Mouse (Mus musculus): ENCODE data around the gene Tns3. TPM values are rescaled to one million over a fixed set of nuclear protein-coding genes. Genes with fewer than 3 reads are reported as not detected.
A peak's percentile ranks its signal among the peaks of the same experiment; 100 is the strongest.

The Tns3 gene
- total RNA-seq (2014; rRNA removed) (15.3 and 19.7 TPM in 2 replicates), polyA plus RNA-seq (2012; rRNA removed) (12.8 and 14.6 TPM in 2 replicates)

GRCm38 (mm10) chr11:8664393-8664743 is at the start of gene Tns3:
Tns3 (minus strand) TSS chr11:8664535.
- no peak for DNase-seq (ENCODE audit: extremely low read depth, low read depth, low spot score)
- TF ChIP-seq POLR2A (IDR thresholded peaks at IDR 0.05; ENCODE audit: extremely low read depth, insufficient read depth, low read length) (no peak), CTCF (IDR thresholded peaks at IDR 0.05; ENCODE audit: low read depth, low read length) (peak; percentile 32)
- no peaks in the 10 kb centered on the region for H3K27me3 ChIP-seq (ENCODE audit: control insufficient read depth, insufficient read depth, low read length)
- no peaks in the 10 kb centered on the region for H3K36me3 ChIP-seq (ENCODE audit: control insufficient read depth, insufficient read depth, low read length)
- H3K4me3 ChIP-seq (ENCODE audit: insufficient read depth, low read depth, low read length) = peak within 1 kb of the TSS; percentile 96
- 1% methylated on average over 37 of the region's 37 CpGs for WGBS
- H3K4me1 ChIP-seq (ENCODE audit: control insufficient read depth, insufficient read depth, low read length) = peaks cover 7% of the 10 kb centered on the region; the same call in 1 of the 2 replicates
- H3K9ac ChIP-seq (ENCODE audit: low read depth, low read length) = peak within 1 kb of the TSS; percentile 96
- peak within 1 kb of the TSS; percentile 86 for H3K27ac ChIP-seq (replicated peaks; ENCODE audit: insufficient read depth, low read depth, low read length)
- H3K79me2 ChIP-seq (ENCODE audit: control insufficient read depth, insufficient read depth, low read length) = peaks cover 16% of the 10 kb centered on the region; the same call in 1 of the 2 replicates

GRCm38 (mm10) chr11:8706246-8707041 is 42.1 kb upstream of the Tns3 start:
- TF ChIP-seq CTCF (IDR thresholded peaks at IDR 0.05; ENCODE audit: low read depth, low read length) (no peak), POLR2A (IDR thresholded peaks at IDR 0.05; ENCODE audit: extremely low read depth, insufficient read depth, low read length) (no peak)
- no peaks in the 10 kb centered on the region for H3K36me3 ChIP-seq (ENCODE audit: control insufficient read depth, insufficient read depth, low read length)
- peak; percentile 43 for DNase-seq (ENCODE audit: extremely low read depth, low read depth, low spot score)
- 63% methylated on average over 8 of the region's 8 CpGs for WGBS
- no peak overlapping the region for H3K9ac ChIP-seq (ENCODE audit: low read depth, low read length)
- peak overlapping the region; percentile 51 for H3K27ac ChIP-seq (replicated peaks; ENCODE audit: insufficient read depth, low read depth, low read length)
- H3K4me3 ChIP-seq (ENCODE audit: insufficient read depth, low read depth, low read length) = no peak overlapping the region
- no peaks in the 10 kb centered on the region for H3K4me1 ChIP-seq (ENCODE audit: control insufficient read depth, insufficient read depth, low read length)
- no peaks in the 10 kb centered on the region for H3K79me2 ChIP-seq (ENCODE audit: control insufficient read depth, insufficient read depth, low read length)
- no peaks in the 10 kb centered on the region for H3K27me3 ChIP-seq (ENCODE audit: control insufficient read depth, insufficient read depth, low read length)

GRCm38 (mm10) chr11:8705156-8705555 is 40.8 kb upstream of the Tns3 start:
- TF ChIP-seq CTCF (IDR thresholded peaks at IDR 0.05; ENCODE audit: low read depth, low read length) = no peak
- TF ChIP-seq POLR2A (IDR thresholded peaks at IDR 0.05; ENCODE audit: extremely low read depth, insufficient read depth, low read length) = no peak
- WGBS = 93% methylated on average over 1 of the region's 1 CpGs

GRCm38 (mm10) chr11:8703876-8704275 is 39.5 kb upstream of the Tns3 start:
- Histone ChIP-seq H3K4me3 (ENCODE audit: insufficient read depth, low read depth, low read length) (no peak overlapping the region), H3K79me2 (ENCODE audit: control insufficient read depth, insufficient read depth, low read length) (no peaks in the 10 kb centered on the region), H3K36me3 (ENCODE audit: control insufficient read depth, insufficient read depth, low read length) (no peaks in the 10 kb centered on the region), H3K27me3 (ENCODE audit: control insufficient read depth, insufficient read depth, low read length) (no peaks in the 10 kb centered on the region), H3K4me1 (ENCODE audit: control insufficient read depth, insufficient read depth, low read length) (no peaks in the 10 kb centered on the region), H3K27ac (replicated peaks; ENCODE audit: insufficient read depth, low read depth, low read length) (no peak overlapping the region), H3K9ac (ENCODE audit: low read depth, low read length) (no peak overlapping the region)
- TF ChIP-seq CTCF (IDR thresholded peaks at IDR 0.05; ENCODE audit: low read depth, low read length) (no peak), POLR2A (IDR thresholded peaks at IDR 0.05; ENCODE audit: extremely low read depth, insufficient read depth, low read length) (no peak)
- no peak for DNase-seq (ENCODE audit: extremely low read depth, low read depth, low spot score)
- 91% methylated on average over 6 of the region's 6 CpGs for WGBS

More at GRCm38 (mm10) chr11:8705156-8705555, 40.8 kb upstream of the Tns3 start:
- Histone ChIP-seq H3K9ac (ENCODE audit: low read depth, low read length) (no peak overlapping the region), H3K27me3 (ENCODE audit: control insufficient read depth, insufficient read depth, low read length) (no peaks in the 10 kb centered on the region), H3K36me3 (ENCODE audit: control insufficient read depth, insufficient read depth, low read length) (no peaks in the 10 kb centered on the region), H3K4me3 (ENCODE audit: insufficient read depth, low read depth, low read length) (no peak overlapping the region), H3K4me1 (ENCODE audit: control insufficient read depth, insufficient read depth, low read length) (no peaks in the 10 kb centered on the region), H3K79me2 (ENCODE audit: control insufficient read depth, insufficient read depth, low read length) (no peaks in the 10 kb centered on the region), H3K27ac (replicated peaks; ENCODE audit: insufficient read depth, low read depth, low read length) (no peak overlapping the region)
- DNase-seq (ENCODE audit: extremely low read depth, low read depth, low spot score) = no peak

GRCm38 (mm10) chr11:8702532-8702886 is 38.2 kb upstream of the Tns3 start:
- DNase-seq (ENCODE audit: extremely low read depth, low read depth, low spot score) = no peak
- no peaks in the 10 kb centered on the region for H3K36me3 ChIP-seq (ENCODE audit: control insufficient read depth, insufficient read depth, low read length)
- H3K4me1 ChIP-seq (ENCODE audit: control insufficient read depth, insufficient read depth, low read length) = no peaks in the 10 kb centered on the region
- H3K4me3 ChIP-seq (ENCODE audit: insufficient read depth, low read depth, low read length) = no peak overlapping the region
- no peaks in the 10 kb centered on the region for H3K27me3 ChIP-seq (ENCODE audit: control insufficient read depth, insufficient read depth, low read length)
- no peaks in the 10 kb centered on the region for H3K79me2 ChIP-seq (ENCODE audit: control insufficient read depth, insufficient read depth, low read length)
- H3K27ac ChIP-seq (replicated peaks; ENCODE audit: insufficient read depth, low read depth, low read length) = no peak overlapping the region
- TF ChIP-seq CTCF (IDR thresholded peaks at IDR 0.05; ENCODE audit: low read depth, low read length) (no peak), POLR2A (IDR thresholded peaks at IDR 0.05; ENCODE audit: extremely low read depth, insufficient read depth, low read length) (no peak)
- H3K9ac ChIP-seq (ENCODE audit: low read depth, low read length) = no peak overlapping the region
- 84% methylated on average over 2 of the region's 2 CpGs for WGBS
